Mouse (Mus musculus) heart, postnatal 4 days (tissue): ENCODE results near the gene Tpm4. TPM values are rescaled to one million over a fixed set of nuclear protein-coding genes. Genes with fewer than 3 reads are reported as not detected.

Experiments
- DNase-seq: peaks from one replicate; pipeline ENCODE4 v3.0.0; 2021
- total RNA-seq, 2 experiments: library from RNA; stranded (reverse); gene quantifications; 2 replicates each; pipeline ENCODE4 v1.2.3; 2021

Gene Tpm4
- total RNA-seq, 2 experiments from 2014 or later: 269 to 284 TPM

DNA sequence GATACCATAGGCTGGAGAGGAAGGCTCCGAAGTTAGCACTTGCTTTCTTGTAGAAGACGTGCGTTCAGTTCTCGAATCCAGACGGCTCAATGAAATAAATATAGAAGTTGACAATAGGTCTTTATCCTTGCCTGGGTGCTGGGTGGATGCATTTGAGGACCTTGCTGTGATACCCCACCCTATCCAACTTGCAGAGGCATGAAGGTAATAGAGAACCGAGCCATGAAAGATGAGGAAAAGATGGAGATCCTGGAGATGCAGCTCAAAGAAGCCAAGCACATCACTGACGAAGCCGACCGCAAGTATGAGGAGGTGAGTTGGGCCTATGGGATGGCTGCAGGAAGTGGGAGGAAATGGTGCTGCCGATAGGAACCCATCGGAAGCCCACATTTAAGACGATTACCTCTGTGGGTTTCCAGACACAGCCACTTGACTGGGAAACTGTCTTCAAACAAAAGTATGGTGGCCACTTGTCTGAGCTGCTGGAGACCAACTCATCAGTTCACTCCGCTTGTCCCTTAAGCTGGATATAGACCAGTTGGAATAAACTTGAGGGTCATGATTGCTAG is 8.6 kb downstream of the Tpm4 start:
- no peak for DNase-seq

DNA sequence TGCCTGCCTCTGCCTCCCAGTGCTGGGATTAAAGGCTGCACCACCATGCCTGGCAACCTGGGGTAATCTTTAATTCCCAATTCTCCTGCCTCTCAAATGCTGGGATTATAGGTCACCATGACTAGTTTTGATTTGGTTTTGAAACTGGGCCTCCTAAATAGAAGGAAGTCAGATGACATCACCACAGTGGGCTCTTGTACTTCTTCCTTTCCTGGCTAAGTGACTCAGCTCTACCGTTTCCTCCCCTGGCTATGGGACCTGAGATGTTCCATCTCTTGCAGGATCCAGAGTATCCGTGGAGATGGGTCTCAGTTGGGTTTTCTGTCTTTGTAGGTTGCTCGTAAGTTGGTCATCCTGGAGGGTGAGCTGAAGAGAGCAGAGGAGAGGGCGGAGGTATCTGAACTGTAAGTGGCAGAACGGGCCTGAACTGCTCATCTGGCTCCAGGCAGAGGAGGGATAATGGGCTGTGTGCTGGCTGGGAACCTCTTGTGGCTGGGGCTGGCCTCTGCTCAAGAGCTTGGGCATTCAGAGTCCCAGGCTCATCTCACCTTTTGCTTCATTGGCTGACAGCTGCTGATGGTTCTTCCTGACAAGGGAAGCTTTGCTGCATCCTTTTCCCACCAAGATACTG is 9.7 kb downstream of the Tpm4 start:
- DNase-seq: no peak

DNA sequence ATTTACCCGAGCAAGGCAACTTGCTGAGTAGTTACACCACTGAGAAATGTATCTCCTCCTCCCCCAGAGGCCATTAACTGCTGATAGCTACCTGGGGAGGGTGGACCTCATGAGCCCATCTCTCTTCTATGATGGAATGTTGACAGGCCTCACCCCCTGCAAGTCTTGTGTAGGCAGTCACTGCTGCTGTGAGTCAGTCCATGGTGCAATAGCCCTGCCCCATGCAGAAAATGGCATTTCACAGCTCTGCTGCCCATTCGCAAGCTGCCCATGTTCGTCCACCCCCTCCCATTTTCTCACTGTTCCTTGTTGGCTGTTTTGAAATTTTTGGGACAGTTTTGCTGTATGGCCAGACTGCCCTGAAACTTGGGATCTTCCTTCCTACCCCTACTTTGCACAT is 10.7 kb downstream of the Tpm4 start:
- DNase-seq: no peak

DNA sequence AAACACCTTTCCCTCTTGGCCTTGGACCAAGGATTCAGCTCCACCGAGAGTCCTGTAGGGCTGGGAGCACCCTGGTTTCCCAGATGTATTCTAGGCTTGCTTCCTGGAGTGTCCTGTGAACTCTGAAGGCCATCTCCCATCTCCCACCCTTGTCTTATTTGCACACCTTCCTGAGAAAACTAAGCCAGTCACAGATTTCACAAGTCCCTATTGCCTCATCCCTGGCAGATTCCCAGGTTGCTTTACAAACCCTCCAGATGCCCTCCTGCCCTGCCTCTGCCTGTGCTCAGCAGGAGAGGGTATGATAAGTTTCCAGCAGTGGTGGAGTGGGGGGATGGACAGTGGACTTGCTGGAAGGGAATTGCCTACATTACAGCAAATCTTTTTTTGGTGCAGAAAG is 11.3 kb downstream of the Tpm4 start:
- DNase-seq: no peak

DNA sequence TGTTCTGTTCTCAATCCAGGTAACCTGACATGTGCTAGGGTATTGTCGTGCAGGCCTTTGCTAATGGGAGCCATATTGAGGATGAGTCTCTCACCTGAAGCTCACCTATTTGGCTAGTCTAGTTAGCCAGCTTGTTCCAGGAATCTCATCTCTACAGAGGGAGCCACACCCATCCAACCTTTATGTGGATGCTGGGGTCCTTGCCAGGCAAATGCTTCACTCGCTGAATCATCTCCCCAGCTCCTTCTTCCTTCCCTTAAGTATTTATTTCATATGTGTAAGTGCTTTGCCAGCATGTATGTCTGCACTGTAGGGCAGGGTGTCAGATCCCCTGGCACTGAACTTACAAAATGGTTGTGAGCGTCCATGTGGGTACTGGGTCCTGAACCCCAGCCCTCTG is 11.8 kb downstream of the Tpm4 start:
- DNase-seq: no peak

DNA sequence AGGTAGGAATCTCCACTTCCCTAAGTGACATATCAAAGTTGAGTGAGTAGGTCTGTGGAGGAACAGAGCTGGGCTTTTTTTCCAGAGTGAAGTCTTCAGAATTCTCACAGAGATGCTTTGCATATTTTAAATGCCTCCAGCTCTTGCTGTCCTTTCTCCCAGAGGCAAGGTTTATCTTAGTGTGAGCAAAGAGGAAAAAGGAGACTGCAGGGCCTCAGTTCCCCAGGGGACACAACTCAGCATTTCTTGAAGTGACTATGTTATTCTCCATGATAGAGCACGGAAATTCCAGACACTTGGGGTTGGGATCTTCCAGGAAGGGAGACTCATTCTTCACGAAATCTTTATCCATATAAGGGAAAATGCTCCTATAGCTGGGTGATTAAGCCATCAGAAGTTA is 12.5 kb downstream of the Tpm4 start:
- DNase-seq: no peak

DNA sequence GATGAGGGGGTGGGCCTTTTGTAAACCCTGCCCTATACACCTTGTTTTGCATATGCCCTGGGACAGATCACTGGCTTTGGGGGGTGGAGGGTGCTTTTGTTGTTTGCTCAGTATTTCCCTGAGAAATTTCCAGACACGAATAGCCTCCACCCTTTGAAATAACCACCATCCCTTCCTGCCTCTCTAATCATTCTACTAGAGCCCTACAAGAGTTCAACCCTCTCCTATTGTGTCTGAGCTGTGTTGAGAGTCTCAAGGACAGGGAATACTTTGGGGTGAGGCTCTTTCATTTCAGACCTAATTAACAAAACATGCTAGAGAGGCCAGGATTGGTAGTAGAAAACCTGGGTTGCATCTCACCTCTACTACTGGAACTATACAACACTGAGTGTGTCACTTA is 14.3 kb downstream of the Tpm4 start:
- DNase-seq: no peak

DNA sequence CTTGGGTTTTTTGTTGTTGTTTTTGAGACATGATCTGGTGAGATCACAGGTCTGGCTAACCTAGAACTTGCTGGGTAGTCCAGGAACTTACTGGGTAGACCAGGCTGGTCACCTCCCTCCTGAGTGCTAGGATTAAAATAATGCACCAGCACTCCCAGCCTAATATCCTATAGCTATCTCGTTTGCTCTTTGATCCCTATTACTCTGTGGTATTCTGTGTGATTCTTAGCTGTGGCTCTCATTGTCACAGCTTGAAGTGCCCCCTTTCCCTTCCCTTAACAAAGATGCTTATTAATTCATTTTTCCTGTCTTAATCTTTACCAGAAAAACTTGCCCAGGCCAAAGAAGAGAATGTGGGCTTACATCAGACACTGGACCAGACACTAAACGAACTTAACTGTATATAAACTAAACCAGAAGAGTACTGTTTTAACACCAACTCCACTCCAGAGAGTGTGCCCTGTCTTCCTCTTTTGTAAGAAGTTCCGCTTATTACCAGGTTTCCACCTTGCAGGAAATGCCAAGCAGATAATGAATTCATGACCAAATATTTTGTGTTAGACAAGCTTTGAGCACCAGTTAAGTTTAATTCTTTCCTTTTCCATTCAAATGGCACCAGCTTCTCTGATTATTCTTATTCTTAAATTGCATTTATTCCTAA is 16.8 kb downstream of the Tpm4 start:
- DNase-seq: no peak

DNA sequence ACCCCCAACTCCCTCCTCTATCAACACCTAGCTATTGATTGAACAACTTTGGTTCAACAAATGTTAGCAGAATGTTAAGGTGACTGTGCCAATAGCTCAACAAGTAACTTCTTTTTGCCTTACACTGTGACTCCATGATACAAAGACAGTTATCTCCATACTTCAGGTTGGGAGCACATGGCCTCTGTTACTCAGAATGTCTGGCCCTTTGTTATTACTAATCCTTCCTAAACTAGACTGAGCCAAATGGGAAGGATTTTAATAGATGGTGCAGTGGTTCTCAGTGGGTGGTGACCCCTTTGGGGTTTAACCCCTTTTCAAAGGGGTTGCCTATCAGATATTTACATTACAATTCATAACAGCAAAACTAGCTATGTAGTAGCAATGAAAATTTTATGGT is 18.6 kb downstream of the Tpm4 start:
- no peak for DNase-seq

DNA sequence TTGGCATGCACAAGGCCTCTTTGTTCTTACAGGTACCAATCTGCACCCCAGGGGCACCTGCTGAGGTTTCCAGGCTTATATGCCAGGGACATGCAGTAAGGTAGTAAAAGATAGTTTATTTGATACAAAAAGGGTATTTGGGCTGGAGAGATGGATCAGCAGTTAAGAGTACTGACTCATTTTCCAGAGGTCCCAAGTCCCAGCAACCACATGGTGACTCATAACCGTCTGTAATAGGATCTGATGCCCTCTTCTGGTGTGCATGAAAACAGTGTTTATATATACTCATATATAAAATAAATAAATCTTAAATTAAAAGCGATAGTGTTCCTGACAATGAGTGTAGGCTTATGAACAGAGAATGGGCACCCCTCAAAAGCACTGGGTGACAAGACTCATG is 23.3 kb downstream of the Tpm4 start:
- DNase-seq: no peak

DNA sequence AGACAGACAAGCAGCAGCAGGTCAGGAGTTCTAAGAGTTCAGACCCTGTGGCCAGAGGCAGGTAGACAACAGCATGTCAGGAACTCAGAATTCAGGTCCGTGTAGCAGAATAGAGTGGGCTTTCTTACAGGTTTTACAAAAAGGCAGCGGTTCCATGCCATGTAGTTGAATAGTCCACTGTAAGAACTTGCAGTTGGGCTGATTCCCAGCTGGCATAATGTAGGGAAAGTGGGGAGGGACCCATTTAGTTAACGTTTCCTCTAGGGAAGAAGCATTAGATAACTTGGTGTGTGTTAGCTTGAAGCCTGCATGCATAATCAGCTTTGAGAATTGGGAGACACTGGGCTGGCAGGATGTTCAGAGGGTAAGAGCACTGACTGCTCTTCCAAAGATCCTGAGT is 24.0 kb downstream of the Tpm4 start:
- DNase-seq: no peak

DNA sequence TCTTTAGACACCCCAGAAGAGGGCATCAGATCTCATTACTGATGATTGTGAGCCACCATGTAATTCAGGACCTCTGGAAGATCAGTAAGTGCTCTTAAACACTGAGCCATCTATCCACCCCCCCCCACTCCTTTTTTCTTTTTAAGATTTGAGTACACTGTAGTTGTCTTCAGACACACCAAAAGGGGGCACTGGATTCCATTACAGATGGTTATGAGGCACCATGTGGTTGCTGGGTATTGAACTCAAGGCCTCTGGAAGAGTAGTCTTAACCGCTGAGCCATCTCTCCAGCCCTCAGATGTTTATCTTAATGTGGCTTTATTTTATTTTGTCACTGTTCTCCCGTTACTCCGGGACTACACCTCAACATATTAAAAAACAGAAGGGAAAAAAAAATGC is 25.2 kb downstream of the Tpm4 start:
- DNase-seq: no peak

DNA sequence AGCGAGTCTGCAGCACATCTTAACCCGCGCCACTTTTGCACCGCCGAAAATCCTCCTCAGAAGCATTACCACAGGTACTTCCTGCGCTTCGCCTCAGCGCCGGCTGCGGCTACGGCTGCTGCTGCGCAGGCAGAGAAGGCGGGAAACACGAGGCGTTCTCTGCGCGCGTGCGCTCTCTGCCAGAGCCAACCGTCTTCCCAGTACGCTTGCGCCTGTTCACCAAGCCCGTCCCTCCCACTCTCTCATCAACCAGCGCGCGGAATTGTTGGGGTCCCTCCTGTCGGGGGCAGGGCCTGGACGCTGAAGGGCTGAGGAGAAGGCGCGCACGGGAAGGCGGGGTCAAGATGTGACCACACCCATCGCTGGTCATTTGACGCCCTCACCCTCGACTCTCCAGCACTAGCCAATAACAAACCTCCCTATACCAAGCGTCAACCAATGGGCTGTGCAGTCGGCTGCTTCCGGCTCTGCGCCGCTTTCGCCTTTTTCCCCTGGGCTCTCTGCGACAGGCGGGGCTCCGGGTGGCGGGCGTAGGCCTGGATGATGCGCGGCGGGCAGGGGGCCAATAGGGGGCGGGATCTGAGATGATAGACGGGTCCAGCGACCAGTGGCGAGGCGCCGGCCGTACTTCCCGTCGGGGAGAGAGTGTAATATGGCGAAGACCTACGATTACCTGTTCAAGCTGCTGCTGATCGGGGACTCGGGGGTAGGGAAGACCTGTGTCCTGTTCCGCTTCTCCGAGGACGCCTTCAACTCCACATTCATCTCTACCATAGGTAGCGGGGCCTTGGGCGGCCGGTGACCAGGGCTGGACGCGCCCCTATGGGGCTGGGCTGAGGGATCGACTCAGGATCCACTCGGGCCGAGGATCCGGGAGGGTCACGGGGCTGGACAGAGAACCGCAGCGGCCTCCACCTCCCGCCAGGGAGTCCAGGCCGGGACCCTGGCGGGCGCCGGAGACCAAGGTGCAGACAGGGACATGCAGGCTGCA is 26.2 kb downstream of the Tpm4 start, which contains the start of gene Rab8a:
TSS of gene Rab8a (plus strand) at position 494 of the 991 bp plus-strand sequence.
- DNase-seq: peak; percentile 100

DNA sequence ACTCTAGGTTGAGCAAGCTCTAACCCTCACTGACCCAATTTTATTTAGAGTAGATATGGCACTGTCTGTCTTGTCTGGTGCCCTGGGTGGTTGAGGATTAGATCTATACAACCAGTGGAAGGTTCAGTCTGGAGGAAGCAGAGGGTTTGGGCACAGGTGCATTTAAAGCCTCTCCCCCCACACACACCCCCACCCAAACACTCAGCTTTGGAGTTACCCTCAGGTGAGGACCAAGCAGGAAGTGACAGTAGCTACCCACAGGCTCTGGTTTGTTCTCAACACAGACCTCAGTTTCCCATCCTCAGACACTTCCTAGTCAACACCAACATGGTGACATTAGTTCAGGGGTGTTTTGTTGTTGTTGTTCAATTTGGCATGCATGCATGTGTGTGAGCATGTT is 28.0 kb downstream of the Tpm4 start:
- no peak for DNase-seq

DNA sequence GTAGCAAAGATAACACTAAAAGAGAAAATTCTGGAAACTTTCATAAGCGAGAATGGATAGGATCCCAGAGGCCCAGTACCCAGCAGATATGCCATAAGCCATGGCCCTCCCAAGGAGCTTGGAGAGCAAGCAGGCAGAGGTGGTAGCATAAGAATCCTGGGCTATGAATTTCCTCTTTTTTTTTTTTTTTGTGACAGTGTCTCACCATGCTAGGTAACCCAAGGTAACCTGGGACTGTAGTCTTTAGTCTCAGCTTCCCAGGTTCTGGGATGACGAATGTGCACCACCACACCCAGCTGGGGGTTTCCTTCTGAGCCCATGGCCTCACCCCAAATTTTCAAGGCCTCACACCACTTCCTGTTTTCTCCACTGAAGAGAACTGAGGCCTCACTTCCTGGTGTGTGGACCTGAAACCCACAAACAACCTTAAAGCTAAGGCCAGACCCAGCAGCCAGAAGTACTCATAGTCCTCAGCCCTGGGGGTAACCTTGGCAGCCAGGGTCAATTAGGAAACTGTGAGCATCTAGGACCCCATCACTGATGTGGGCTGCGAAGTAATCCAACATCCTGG is 34.4 kb downstream of the Tpm4 start:
- DNase-seq: no peak

DNA sequence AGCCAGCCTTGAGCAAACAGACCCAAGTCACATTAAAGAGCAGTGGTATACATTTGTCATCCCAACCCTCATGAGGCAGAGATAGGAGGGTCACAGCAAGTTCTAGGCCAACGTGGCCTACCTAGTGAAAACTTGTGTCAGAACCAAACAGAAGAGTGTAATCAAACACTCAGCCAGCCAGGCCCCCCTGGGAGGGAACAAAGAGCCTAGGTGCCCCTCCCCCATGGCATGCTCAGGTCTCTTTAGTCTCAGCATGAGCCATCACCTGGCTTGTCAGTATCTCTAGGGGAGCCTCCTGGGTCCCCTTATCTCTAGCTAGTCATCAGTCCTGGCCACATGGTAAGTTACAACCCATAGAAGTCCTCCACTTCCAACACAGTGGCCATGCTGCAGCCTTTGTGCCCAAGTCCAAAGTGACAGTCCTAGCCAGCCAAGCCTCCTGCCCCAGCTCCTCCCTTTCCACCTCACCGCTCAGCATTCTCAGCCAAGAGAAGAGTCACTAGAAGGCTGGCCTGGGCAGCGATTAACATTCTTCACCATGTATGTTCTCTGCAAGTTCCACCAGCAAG is 35.0 kb downstream of the Tpm4 start:
- DNase-seq: no peak

DNA sequence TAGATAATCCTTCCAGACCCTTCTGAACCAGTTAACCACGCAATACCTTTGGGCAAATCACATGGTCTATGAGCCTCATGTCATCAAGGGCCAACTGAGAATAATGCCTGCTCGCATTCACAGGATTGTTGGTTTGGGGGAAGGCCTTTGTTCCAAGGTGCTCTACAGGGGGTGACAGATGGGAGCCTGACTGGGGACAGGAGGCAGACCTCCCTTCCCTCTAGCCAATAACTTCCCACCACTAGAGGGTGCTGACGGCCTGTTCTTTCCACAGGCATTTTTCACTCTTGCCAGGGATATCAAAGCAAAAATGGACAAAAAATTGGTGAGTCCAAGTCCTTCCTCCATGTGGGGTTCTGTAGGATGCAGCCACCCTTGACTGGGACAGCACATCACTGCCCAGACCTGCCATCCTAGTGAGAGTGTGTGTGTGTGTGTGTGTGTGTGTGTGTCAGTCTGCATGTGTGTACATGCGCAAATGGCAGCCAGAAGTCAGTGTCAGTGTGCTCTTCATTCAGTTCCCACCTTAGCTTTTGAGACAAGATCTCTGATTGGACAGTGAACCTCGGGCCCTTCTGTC is 42.7 kb downstream of the Tpm4 start:
- DNase-seq: peak; percentile 88

DNA sequence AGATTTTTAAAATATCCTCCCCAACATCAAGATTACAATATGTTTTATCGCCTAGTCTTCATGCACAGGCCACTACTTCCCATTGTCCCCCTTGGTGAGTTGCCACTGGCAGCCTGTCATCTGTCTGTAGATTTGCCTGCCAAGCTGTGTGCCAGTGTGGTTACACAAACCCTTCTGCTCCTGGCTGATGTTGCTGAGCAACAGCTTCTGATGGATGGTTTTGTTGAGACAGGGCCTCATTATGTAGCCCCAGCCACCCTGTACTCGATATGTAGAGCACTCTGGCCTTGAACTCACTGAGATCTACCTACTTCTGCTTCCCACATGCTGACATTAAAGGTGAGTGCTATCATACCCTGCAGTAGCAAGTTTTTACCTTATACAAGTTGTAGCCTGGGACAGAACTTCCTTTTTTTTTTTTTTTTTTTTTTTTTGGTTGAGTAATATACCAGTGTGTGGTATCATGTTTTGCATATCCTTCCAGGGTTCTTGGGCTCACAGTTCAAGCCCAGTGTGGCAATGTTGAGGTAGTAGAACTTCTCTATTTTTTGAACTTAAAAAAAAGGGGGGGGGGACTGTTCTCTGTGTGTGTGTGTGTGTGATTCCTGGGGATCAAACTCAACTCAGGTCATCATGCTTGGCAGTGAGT is 48.9 kb downstream of the Tpm4 start:
- no peak for DNase-seq

DNA sequence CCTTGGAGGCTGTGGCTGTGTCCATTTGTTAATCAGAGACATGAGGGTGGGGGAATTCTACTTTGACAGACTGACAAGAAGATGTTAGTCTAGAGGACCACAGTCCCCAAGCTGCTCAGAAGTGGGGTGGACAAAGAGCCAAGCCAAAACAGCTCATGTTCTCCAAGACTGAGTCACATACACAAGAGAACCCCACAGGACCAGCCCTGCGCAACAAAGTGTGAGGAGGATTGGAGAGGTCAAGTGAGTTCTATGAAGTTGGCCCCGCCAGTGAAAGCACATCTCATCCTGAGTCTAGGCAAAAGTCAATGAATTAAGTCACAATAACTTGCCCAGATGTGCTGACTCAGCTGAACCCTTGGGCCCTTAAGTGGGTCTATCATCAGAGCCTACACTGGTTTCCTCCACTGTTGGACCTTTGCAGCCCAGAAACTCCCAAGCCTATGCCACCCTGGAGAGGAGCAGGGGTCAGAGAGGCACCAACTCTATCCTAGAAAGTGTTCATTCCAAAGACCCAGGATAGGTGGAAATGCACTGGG is 53.1 kb downstream of the Tpm4 start:
- DNase-seq: no peak

DNA sequence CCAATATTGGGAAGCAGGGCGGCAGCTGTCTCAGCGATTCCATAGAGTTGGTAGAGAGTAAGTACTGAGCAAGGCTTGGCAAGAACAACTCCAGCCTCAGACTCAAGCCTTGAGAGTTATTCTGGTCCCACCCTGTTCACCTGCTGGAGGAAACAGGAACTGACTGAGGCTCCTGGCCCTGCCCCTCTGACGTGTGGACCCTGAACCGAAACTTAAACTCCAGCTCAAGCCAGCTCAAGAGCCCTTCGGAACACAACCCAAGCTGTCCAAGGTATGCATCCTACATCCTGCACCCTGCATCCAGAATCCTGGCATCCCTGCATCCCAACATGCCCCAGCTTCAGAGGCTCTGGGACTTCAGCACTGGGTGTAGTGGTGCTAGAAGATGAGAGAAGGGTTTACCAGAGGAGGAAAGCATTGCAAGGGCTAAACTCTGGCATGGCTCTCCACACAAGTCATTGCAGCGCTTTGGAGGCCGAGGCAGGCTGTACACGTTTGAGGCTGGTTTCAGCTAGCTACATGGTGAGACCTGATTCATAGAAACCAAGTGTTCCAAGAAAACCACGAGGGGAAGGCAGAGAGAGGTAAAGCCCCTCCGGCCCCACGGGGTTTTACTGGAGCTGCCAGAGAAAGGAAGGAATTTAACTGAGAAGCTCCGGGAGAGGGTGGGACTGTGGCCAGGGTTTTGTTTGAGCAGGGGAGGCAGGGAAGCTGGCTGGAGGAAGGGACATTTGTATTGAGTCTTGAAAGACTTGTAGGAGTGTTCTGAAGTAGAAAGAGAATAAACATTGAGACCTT is 54.8 kb downstream of the Tpm4 start, which contains the start of gene Hsh2d:
TSS of gene Hsh2d (plus strand) at position 222 of the 798 bp plus-strand sequence.
- no peak for DNase-seq
